Mouse (Mus musculus) heart, embryonic 11.5 days (tissue): ENCODE data around the gene Nrbp1. TPM values are rescaled to one million over a fixed set of nuclear protein-coding genes. Genes with fewer than 3 reads are reported as not detected.
A peak's percentile ranks its signal among the peaks of the same experiment; 100 is the strongest.

Experiments
- ATAC-seq: fragments of 200-750 bp; cut with Nextera tagmentation; replicated peaks from 2 replicates; pipeline ENCODE4 v1.8.0; 2017; ENCODE audit warnings: moderate library complexity; ENCODE audit not compliant: insufficient number of reproducible peaks, low FRiP score, low TSS enrichment
- H3K27ac ChIP-seq: fragments of 300-500 bp; sonication (generic); 2 replicates; pipeline ENCODE4 v1.5.1; 2014; ENCODE audit warnings: mild to moderate bottlenecking, low read depth, low read length
- H3K27me3 ChIP-seq: fragments of 300-500 bp; sonication (generic); 2 replicates; pipeline ENCODE4 v1.6.1; 2014; ENCODE audit warnings: mild to moderate bottlenecking, low read length, mixed read lengths; ENCODE audit not compliant: control insufficient read depth, insufficient read depth
- H3K36me3 ChIP-seq: fragments of 300-500 bp; sonication (generic); 2 replicates; pipeline ENCODE4 v1.6.1; 2014; ENCODE audit warnings: mild to moderate bottlenecking, low read length, moderate library complexity, mixed read lengths; ENCODE audit not compliant: control insufficient read depth, insufficient read depth
- H3K4me1 ChIP-seq: fragments of 300-500 bp; sonication (generic); 2 replicates; pipeline ENCODE4 v1.6.1; 2014; ENCODE audit warnings: low read length; ENCODE audit not compliant: control insufficient read depth, insufficient read depth
- H3K4me2 ChIP-seq: fragments of 300-500 bp; sonication (generic); 2 replicates; pipeline ENCODE4 v1.6.1; 2014; ENCODE audit warnings: mild to moderate bottlenecking, moderate library complexity
- H3K4me3 ChIP-seq: fragments of 300-500 bp; sonication (generic); 2 replicates; pipeline ENCODE4 v1.5.1; 2014; ENCODE audit warnings: low read depth, low read length
- H3K9ac ChIP-seq: fragments of 300-500 bp; sonication (generic); 2 replicates; pipeline ENCODE4 v1.6.1; 2014; ENCODE audit warnings: mild to moderate bottlenecking, low read depth, low read length, moderate library complexity
- H3K9me3 ChIP-seq: fragments of 300-500 bp; sonication (generic); replicated peaks from 2 replicates; pipeline ENCODE4 v1.6.1; 2016; ENCODE audit warnings: low read length; ENCODE audit not compliant: control insufficient read depth
- WGBS: fragments of 180-500 bp; shearing (Covaris S2); extraction: QIAGEN DNeasy Blood & Tissue Kit; methylation state at CpG from one replicate; pipeline ENCODE4 v1.1.7; 2014; ENCODE audit not compliant: insufficient replicate concordance; 5-methylcytosine and 5-hydroxymethylcytosine counted together
- polyA plus RNA-seq: library from polyadenylated mRNA; unstranded; fragments of >200 nt; fragmentation: Nextera tagmentation; extraction: Ambion mirVana; gene quantifications from 2 replicates; pipeline ENCODE4 v1.2.1, GENCODE M21; 2014

The Nrbp1 gene
- 124 and 141 TPM in 2 replicates for polyA plus RNA-seq

- peaks cover 2% of the 10 kb centered on the region; the same call in 1 of the 2 replicates for H3K9me3 ChIP-seq
- H3K4me2 ChIP-seq: peak within 1 kb of the TSS; percentile 75
- peak; percentile 98 for ATAC-seq
- no peaks in the 10 kb centered on the region for H3K27me3 ChIP-seq
- H3K4me1 ChIP-seq: peaks cover 5% of the 10 kb centered on the region
- H3K27ac ChIP-seq: peak within 1 kb of the TSS; percentile 99
- H3K9ac ChIP-seq: peak within 1 kb of the TSS; percentile 98
- under 1% methylated on average over 80 of the region's 103 CpGs for WGBS
- H3K4me3 ChIP-seq: peak within 1 kb of the TSS; percentile 89
- H3K36me3 ChIP-seq: peaks cover 16% of the 10 kb centered on the region
Measured at GRCm38 (mm10) chr5:31240637-31241521, at the start of gene Nrbp1, which contains the start of gene Gm9970. TSS of gene Nrbp1 (plus strand) at chr5:31240864. TSS of gene Gm9970 (minus strand) at chr5:31241232.

- Histone ChIP-seq H3K27me3 (no peaks in the 10 kb centered on the region), H3K27ac (peak overlapping the region; percentile 89), H3K4me1 (peaks cover 11% of the 10 kb centered on the region), H3K9ac (peak overlapping the region; percentile 84), H3K4me2 (peak overlapping the region; percentile 78), H3K9me3 (no peaks in the 10 kb centered on the region), H3K36me3 (peaks cover 30% of the 10 kb centered on the region), H3K4me3 (peak overlapping the region; percentile 73)
- peak; percentile 55 for ATAC-seq
- WGBS: 12% methylated on average over 42 of the region's 42 CpGs
Measured at GRCm38 (mm10) chr5:31192045-31192938, 48.4 kb upstream of the Nrbp1 start.

GRCm38 (mm10) chr5:31192939-31193630 lies 47.6 kb upstream of the Nrbp1 start, which contains the start of the genes Snx17 and Eif2b4:
TSS of gene Snx17 (plus strand) at chr5:31193227.
TSS of gene Eif2b4 (minus strand) at chr5:31193430.
- under 1% methylated on average over 48 of the region's 48 CpGs for WGBS
- H3K36me3 ChIP-seq: peaks cover 29% of the 10 kb centered on the region
- peak within 1 kb of the TSS; percentile 73 for H3K4me3 ChIP-seq
- peaks cover 11% of the 10 kb centered on the region for H3K4me1 ChIP-seq
- H3K27ac ChIP-seq: peak within 1 kb of the TSS; percentile 89
- peak within 1 kb of the TSS; percentile 82 for H3K4me2 ChIP-seq
- no peaks in the 10 kb centered on the region for H3K9me3 ChIP-seq
- peak; percentile 92 for ATAC-seq
- peak within 1 kb of the TSS; percentile 90 for H3K9ac ChIP-seq
- no peaks in the 10 kb centered on the region for H3K27me3 ChIP-seq

GRCm38 (mm10) chr5:31193631-31194281 lies 46.9 kb upstream of the Nrbp1 start:
- no peaks in the 10 kb centered on the region for H3K9me3 ChIP-seq
- H3K4me3 ChIP-seq: peak overlapping the region; percentile 73
- H3K4me2 ChIP-seq: peak overlapping the region; percentile 82
- peak overlapping the region; percentile 89 for H3K27ac ChIP-seq
- no peaks in the 10 kb centered on the region for H3K27me3 ChIP-seq
- WGBS: 10% methylated on average over 25 of the region's 25 CpGs
- ATAC-seq: no peak
- H3K9ac ChIP-seq: peak overlapping the region; percentile 90
- H3K36me3 ChIP-seq: peaks cover 29% of the 10 kb centered on the region
- peaks cover 11% of the 10 kb centered on the region for H3K4me1 ChIP-seq

GRCm38 (mm10) chr5:31194486-31195485 lies 45.9 kb upstream of the Nrbp1 start:
- no peaks in the 10 kb centered on the region for H3K9me3 ChIP-seq
- H3K4me1 ChIP-seq: peaks cover 11% of the 10 kb centered on the region
- no peak overlapping the region for H3K27ac ChIP-seq
- no peak for ATAC-seq
- 91% methylated on average over 16 of the region's 16 CpGs for WGBS
- H3K9ac ChIP-seq: peak overlapping the region; percentile 90
- peak overlapping the region; percentile 82 for H3K4me2 ChIP-seq
- H3K27me3 ChIP-seq: no peaks in the 10 kb centered on the region
- H3K36me3 ChIP-seq: peaks cover 34% of the 10 kb centered on the region
- H3K4me3 ChIP-seq: peak overlapping the region; percentile 73

- H3K27ac ChIP-seq: no peak overlapping the region
- 93% methylated on average over 4 of the region's 4 CpGs for WGBS
- H3K36me3 ChIP-seq: peaks cover 42% of the 10 kb centered on the region
- H3K4me3 ChIP-seq: no peak overlapping the region
- no peaks in the 10 kb centered on the region for H3K27me3 ChIP-seq
- no peak overlapping the region for H3K4me2 ChIP-seq
- H3K4me1 ChIP-seq: peaks cover 11% of the 10 kb centered on the region
- no peak overlapping the region for H3K9ac ChIP-seq
- no peak for ATAC-seq
- H3K9me3 ChIP-seq: peaks cover 5% of the 10 kb centered on the region
Measured at GRCm38 (mm10) chr5:31195671-31196070, 45.0 kb upstream of the Nrbp1 start.

GRCm38 (mm10) chr5:31196207-31196606 lies 44.5 kb upstream of the Nrbp1 start:
- Histone ChIP-seq H3K27me3 (no peaks in the 10 kb centered on the region), H3K4me2 (no peak overlapping the region), H3K9me3 (peaks cover 5% of the 10 kb centered on the region), H3K36me3 (peaks cover 42% of the 10 kb centered on the region), H3K9ac (no peak overlapping the region), H3K27ac (no peak overlapping the region), H3K4me3 (no peak overlapping the region), H3K4me1 (peaks cover 12% of the 10 kb centered on the region)
- no peak for ATAC-seq
- 94% methylated on average over 10 of the region's 10 CpGs for WGBS
